Mouse (Mus musculus) embryonic facial prominence, embryonic 13.5 days (tissue): ENCODE data around the gene Ugt1a9. TPM values are rescaled to one million over a fixed set of nuclear protein-coding genes. Genes with fewer than 3 reads are reported as not detected.

Experiments used
- ATAC-seq: fragments of 200-750 bp; cut with Nextera tagmentation; 2 replicates; pipeline ENCODE4 v1.8.0; 2017; ENCODE audit warnings: low read depth; ENCODE audit not compliant: insufficient number of reproducible peaks, insufficient read depth, low FRiP score, low TSS enrichment
- H3K27ac ChIP-seq: fragments of 300-500 bp; sonication (generic); 2 replicates; pipeline ENCODE4 v1.5.1; 2015; ENCODE audit warnings: moderate library complexity, mild to moderate bottlenecking, inconsistent platforms
- H3K27me3 ChIP-seq: fragments of 300-500 bp; sonication (generic); 2 replicates; pipeline ENCODE4 v1.6.1; 2015; ENCODE audit warnings: mild to moderate bottlenecking, inconsistent platforms
- H3K36me3 ChIP-seq: fragments of 300-500 bp; sonication (generic); 2 replicates; pipeline ENCODE4 v1.6.1; 2015; ENCODE audit warnings: mild to moderate bottlenecking, inconsistent platforms
- H3K4me1 ChIP-seq: fragments of 300-500 bp; sonication (generic); 2 replicates; pipeline ENCODE4 v1.6.1; 2015; ENCODE audit warnings: inconsistent platforms
- H3K4me2 ChIP-seq: fragments of 300-500 bp; sonication (generic); 2 replicates; pipeline ENCODE4 v1.6.1; 2015; ENCODE audit warnings: moderate library complexity, mild to moderate bottlenecking, inconsistent platforms
- H3K4me3 ChIP-seq: fragments of 300-500 bp; sonication (generic); 2 replicates; pipeline ENCODE4 v1.5.1; 2015; ENCODE audit warnings: mild to moderate bottlenecking, inconsistent platforms
- H3K9ac ChIP-seq: fragments of 300-500 bp; sonication (generic); 2 replicates; pipeline ENCODE4 v1.6.1; 2015; ENCODE audit warnings: mild to moderate bottlenecking, inconsistent platforms
- H3K9me3 ChIP-seq: fragments of 300-500 bp; sonication (generic); 2 replicates; pipeline ENCODE4 v1.6.1; 2016; ENCODE audit warnings: inconsistent platforms
- WGBS: fragments of 180-500 bp; shearing (Covaris S2); methylation state at CpG from one replicate; pipeline ENCODE4 v1.1.7; 2015; ENCODE audit warnings: mixed read lengths; 5-methylcytosine and 5-hydroxymethylcytosine counted together
- polyA plus RNA-seq: library from polyadenylated mRNA; unstranded; fragments of >200 nt; fragmentation: Nextera tagmentation; extraction: Ambion mirVana; gene quantifications from 2 replicates; pipeline ENCODE4 v1.2.1, GENCODE M21; 2015

Ugt1a9 gene
- polyA plus RNA-seq, 1 experiment from 2014 or later: not detected

GRCm38 (mm10) chr1:88197443-88197842, 126.8 kb downstream of the Ugt1a9 start:
- no peak for ATAC-seq
- no peaks in the 10 kb centered on the region for H3K9me3 ChIP-seq
- no peaks in the 10 kb centered on the region for H3K4me1 ChIP-seq
- no peak overlapping the region for H3K27ac ChIP-seq
- no peak overlapping the region for H3K4me3 ChIP-seq
- no peak overlapping the region for H3K9ac ChIP-seq
- 73% methylated on average over 3 of the region's 3 CpGs for WGBS
- no peaks in the 10 kb centered on the region for H3K36me3 ChIP-seq
- no peaks in the 10 kb centered on the region for H3K27me3 ChIP-seq
- H3K4me2 ChIP-seq: no peak overlapping the region

DNA sequence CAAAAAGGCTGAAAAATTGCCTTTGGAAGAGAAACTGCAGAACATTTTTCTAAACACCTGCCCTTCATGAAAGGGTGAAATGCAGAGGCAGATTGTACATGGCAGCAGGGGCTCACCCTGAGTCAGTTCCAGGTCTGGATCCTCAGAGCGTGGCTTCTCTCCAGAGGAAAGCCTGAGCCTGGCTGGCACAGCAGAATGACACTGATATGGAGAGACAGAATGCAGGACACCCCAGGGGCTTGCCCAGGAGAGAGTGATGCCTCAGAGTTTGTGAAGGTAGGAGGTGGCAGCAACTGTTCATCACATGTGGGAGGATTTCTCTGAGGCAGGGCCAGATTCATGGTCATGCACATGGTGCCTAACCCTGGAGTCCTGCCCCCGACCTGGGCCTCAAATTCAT, 129.4 kb downstream of the Ugt1a9 start:
- ATAC-seq: no peak
- WGBS: 76% methylated on average over 2 of the region's 2 CpGs

DNA sequence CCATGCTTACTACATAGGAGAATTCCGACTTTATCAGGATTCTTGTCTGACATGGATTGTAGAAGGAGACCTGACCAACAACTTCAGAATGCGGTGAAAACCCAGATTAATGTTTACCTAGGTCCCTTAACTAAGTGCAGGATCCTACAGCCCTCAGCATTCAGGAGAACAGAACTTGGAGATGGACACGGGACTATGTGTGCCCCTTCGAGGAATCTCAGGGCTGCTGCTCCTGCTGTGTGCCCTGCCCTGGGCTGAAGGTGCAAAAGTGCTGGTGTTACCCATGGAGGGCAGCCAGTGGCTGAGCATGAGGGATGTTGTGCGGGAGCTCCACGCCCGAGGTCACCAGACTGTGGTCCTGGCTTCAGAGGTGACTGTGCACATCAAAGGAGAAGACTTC, 129.9 kb downstream of the Ugt1a9 start, which contains the start of gene Ugt1a2:
Gene Ugt1a2, plus strand, starts transcription at position 146 of the 400 bp plus-strand sequence.
- no peak for ATAC-seq
- 79% methylated on average over 7 of the region's 7 CpGs for WGBS
- H3K4me2 ChIP-seq: no peak within 1 kb of the TSS

More for the DNA sequence above, 129.4 kb downstream of the Ugt1a9 start:
- H3K27ac ChIP-seq: no peak overlapping the region
- no peaks in the 10 kb centered on the region for H3K27me3 ChIP-seq
- no peak overlapping the region for H3K4me3 ChIP-seq
- H3K36me3 ChIP-seq: no peaks in the 10 kb centered on the region
- H3K9me3 ChIP-seq: peaks cover 7% of the 10 kb centered on the region
- no peak overlapping the region for H3K9ac ChIP-seq
- no peak overlapping the region for H3K4me2 ChIP-seq
- H3K4me1 ChIP-seq: no peaks in the 10 kb centered on the region

GRCm38 (mm10) chr1:88205294-88205922, 134.8 kb downstream of the Ugt1a9 start, which contains the start of gene Dnajb3:
TSS of gene Dnajb3 (minus strand) at chr1:88205782.
- Histone ChIP-seq H3K36me3 (no peaks in the 10 kb centered on the region), H3K4me2 (peak within 1 kb of the TSS; percentile 83), H3K9ac (peak within 1 kb of the TSS; percentile 77), H3K4me1 (0 out of 2 replicates have a peak, but pooled peaks cover 8% of the 10 kb centered on the region), H3K9me3 (peaks cover 10% of the 10 kb centered on the region), H3K27ac (no peak within 1 kb of the TSS), H3K27me3 (no peaks in the 10 kb centered on the region), H3K4me3 (peak within 1 kb of the TSS; percentile 52)
- peak; percentile 94 for ATAC-seq
- 7% methylated on average over 62 of the region's 62 CpGs for WGBS

More for the DNA sequence above, 129.9 kb downstream of the Ugt1a9 start, which contains the start of gene Ugt1a2:
- Histone ChIP-seq H3K9ac (no peak within 1 kb of the TSS), H3K27me3 (no peaks in the 10 kb centered on the region), H3K4me1 (0 out of 2 replicates have a peak, but pooled peaks cover 3% of the 10 kb centered on the region), H3K27ac (no peak within 1 kb of the TSS), H3K9me3 (peaks cover 8% of the 10 kb centered on the region), H3K4me3 (no peak within 1 kb of the TSS), H3K36me3 (no peaks in the 10 kb centered on the region)

DNA sequence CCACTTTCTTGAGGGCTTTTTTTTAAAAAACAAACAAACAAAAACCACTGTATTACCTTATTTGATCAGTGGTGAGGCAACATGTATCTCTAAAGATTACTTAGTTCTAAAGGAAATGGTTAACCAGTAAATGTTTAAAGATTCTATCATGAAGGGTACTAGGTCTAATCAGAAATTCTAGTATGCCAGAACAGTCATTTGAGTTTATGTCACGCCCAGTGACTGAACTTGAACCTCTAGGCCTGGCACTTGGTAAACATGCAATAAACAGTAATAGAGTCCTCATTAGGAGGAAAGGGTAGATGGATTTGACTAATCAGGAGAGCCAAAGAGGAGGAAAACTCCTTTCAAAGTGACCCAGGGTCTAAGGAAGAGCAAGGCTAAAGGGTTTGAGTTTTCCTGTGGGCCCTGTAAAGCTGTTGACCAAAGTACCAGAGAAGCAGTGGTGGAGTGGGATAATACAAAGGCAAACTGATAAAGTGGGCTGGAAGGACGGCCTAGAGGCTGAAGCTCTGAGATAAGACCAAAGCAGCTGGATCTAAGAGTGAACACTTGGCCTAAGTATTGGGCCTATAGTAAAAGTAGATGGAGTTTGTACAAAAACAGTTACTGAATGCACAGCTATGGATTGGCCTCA, 136.4 kb downstream of the Ugt1a9 start:
- ATAC-seq: no peak
- H3K27ac ChIP-seq: no peak overlapping the region
- 76% methylated on average over 2 of the region's 2 CpGs for WGBS
- 0 out of 2 replicates have a peak, but pooled peaks cover 8% of the 10 kb centered on the region for H3K4me1 ChIP-seq
- H3K9ac ChIP-seq: no peak overlapping the region
- no peak overlapping the region for H3K4me3 ChIP-seq
- H3K9me3 ChIP-seq: peaks cover 17% of the 10 kb centered on the region
- H3K27me3 ChIP-seq: no peaks in the 10 kb centered on the region
- no peaks in the 10 kb centered on the region for H3K36me3 ChIP-seq
- no peak overlapping the region for H3K4me2 ChIP-seq

DNA sequence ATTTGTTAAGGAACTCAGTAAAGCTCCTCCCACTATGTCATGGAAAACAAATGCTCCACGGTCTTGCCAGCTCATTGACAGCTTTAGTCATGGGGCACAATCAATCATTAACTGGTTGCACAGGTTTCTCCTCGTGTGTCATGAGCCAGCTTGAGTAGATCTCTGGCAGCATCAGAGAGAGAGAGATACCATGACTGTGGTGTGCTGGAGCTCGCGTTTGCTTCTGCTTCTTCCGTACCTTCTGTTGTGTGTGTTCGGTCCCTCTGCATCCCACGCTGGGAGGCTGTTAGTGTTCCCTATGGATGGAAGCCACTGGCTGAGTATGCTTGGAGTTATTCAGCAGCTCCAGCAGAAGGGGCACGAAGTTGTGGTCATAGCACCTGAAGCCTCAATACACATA, 141.2 kb downstream of the Ugt1a9 start, which contains the start of gene Ugt1a1:
Gene Ugt1a1, plus strand, starts transcription at position 148 of the 400 bp plus-strand sequence.
- Histone ChIP-seq H3K4me1 (no peaks in the 10 kb centered on the region), H3K4me3 (no peak within 1 kb of the TSS), H3K4me2 (no peak within 1 kb of the TSS), H3K27me3 (no peaks in the 10 kb centered on the region), H3K9me3 (peaks cover 53% of the 10 kb centered on the region), H3K9ac (no peak within 1 kb of the TSS), H3K36me3 (no peaks in the 10 kb centered on the region), H3K27ac (no peak within 1 kb of the TSS)
- WGBS: 67% methylated on average over 8 of the region's 8 CpGs
- no peak for ATAC-seq

DNA sequence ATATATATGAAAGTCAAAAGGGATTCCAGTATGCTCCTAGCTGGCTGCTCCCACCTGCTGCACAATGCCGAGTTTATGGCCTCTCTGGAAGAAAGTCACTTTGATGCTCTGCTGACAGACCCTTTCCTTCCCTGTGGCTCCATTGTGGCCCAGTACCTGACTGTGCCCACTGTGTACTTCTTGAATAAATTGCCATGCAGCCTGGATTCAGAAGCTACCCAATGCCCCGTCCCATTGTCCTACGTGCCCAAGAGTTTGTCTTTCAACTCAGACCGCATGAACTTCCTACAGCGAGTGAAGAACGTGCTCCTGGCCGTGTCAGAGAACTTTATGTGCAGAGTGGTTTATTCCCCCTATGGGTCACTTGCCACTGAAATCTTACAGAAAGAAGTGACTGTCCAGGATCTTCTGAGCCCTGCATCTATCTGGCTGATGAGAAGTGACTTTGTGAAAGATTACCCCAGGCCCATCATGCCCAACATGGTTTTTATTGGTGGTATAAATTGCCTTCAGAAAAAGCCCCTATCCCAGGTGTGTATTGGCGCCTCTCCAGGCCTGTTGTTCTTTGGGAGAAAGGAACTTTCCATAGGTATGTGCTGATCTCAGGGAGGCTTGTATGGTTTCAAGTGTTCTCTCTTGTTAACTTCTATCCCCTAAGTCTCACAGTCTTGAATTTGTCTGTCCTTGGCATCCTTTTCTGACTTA, 141.9 kb downstream of the Ugt1a9 start:
- Histone ChIP-seq H3K4me1 (no peaks in the 10 kb centered on the region), H3K9ac (no peak overlapping the region), H3K27me3 (no peaks in the 10 kb centered on the region), H3K27ac (no peak overlapping the region), H3K4me2 (no peak overlapping the region), H3K4me3 (no peak overlapping the region), H3K9me3 (peaks cover 60% of the 10 kb centered on the region), H3K36me3 (no peaks in the 10 kb centered on the region)
- peak; percentile 8; the same call in 1 of the 2 replicates for ATAC-seq
- 59% methylated on average over 8 of the region's 8 CpGs for WGBS

DNA sequence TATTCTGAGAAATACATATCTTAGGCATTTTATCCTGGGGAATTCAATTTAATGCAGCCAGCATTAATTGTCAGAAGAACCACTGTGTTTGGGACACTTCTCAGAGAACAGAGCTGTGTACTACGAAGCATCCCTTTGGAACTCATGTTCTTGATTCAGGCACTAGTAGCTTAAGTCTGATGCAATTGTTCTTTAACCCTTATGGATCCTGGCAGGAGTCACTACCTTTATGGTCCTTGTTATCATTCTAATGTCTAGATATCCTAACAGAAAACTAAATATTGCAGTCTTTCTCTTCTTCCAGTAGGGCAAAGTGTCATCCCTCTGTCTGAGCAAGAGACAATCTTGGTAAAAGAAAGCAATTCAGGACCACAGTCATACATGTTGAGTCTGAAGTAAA, 142.5 kb downstream of the Ugt1a9 start:
- 83% methylated on average over 1 of the region's 1 CpGs for WGBS
- no peaks in the 10 kb centered on the region for H3K4me1 ChIP-seq
- H3K27me3 ChIP-seq: no peaks in the 10 kb centered on the region
- no peak for ATAC-seq
- H3K4me3 ChIP-seq: no peak overlapping the region
- no peaks in the 10 kb centered on the region for H3K36me3 ChIP-seq
- H3K9ac ChIP-seq: no peak overlapping the region
- no peak overlapping the region for H3K27ac ChIP-seq
- H3K9me3 ChIP-seq: peaks cover 62% of the 10 kb centered on the region
- no peak overlapping the region for H3K4me2 ChIP-seq

GRCm38 (mm10) chr1:88213766-88214461, 143.3 kb downstream of the Ugt1a9 start:
- Histone ChIP-seq H3K27me3 (no peaks in the 10 kb centered on the region), H3K4me3 (no peak overlapping the region), H3K36me3 (no peaks in the 10 kb centered on the region), H3K4me1 (no peaks in the 10 kb centered on the region), H3K9me3 (peaks cover 62% of the 10 kb centered on the region), H3K4me2 (no peak overlapping the region), H3K27ac (no peak overlapping the region), H3K9ac (no peak overlapping the region)
- WGBS: 79% methylated on average over 2 of the region's 2 CpGs
- ATAC-seq: 0 out of 2 replicates have a peak, but pooled peaks have one; percentile 1

DNA sequence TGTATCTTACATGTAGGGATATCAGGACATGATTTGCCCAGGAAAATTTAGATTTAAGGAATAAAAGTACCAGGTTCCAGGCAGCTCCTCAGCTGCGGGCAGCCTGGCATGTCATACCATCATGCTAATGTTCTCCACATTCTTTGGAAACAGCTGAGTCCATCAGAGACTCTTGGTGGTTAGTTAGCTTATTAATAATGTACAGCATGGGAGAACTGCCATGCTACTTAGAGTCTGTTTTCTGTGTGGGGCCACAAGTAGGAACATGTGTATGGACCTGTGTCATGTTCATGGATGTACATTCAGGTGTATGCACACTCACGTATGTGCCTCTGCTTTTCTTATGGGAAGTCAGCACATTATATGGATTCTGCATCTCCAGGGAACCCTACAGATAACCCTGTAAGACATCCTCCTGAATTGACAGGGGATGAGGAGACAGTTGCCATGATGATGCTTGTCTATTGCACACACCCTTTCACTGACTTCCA, 143.9 kb downstream of the Ugt1a9 start:
- ATAC-seq: no peak

More for the DNA sequence above, 143.9 kb downstream of the Ugt1a9 start:
- no peaks in the 10 kb centered on the region for H3K4me1 ChIP-seq
- H3K9ac ChIP-seq: no peak overlapping the region
- H3K36me3 ChIP-seq: no peaks in the 10 kb centered on the region
- H3K27ac ChIP-seq: no peak overlapping the region
- H3K27me3 ChIP-seq: no peaks in the 10 kb centered on the region
- H3K9me3 ChIP-seq: peaks cover 62% of the 10 kb centered on the region
- 75% methylated on average over 2 of the region's 2 CpGs for WGBS
- no peak overlapping the region for H3K4me3 ChIP-seq
- H3K4me2 ChIP-seq: no peak overlapping the region
